Mouse (Mus musculus) urinary bladder, adult 2 months (tissue): ENCODE results near the gene Acot5. TPM values are rescaled to one million over a fixed set of nuclear protein-coding genes. Genes with fewer than 3 reads are reported as not detected.

ENCODE experiments used
- polyA plus RNA-seq: library from polyadenylated mRNA; depleted of rRNA; stranded (reverse); fragments of >200 nt; gene quantifications from 2 replicates; pipeline ENCODE4 v1.2.3, GENCODE M21; 2012; rRNA removed

Gene Acot5
- polyA plus RNA-seq, 1 experiment = 0.06 TPM

Other genes with a start within 250 kb of the Acot5 start
- gene Numb, start 147.4 kb upstream of the Acot5 start, polyA plus RNA-seq = 50.7 and 59.7 TPM in 2 replicates
- gene Riox1, start 118.7 kb upstream of the Acot5 start, polyA plus RNA-seq = 8.6 and 9.2 TPM in 2 replicates
- gene Heatr4, start 84.5 kb upstream of the Acot5 start, polyA plus RNA-seq = not detected in 2 replicates
- 13.2 and 13.8 TPM in 2 replicates for gene Acot2, start 81.5 kb upstream of the Acot5 start, polyA plus RNA-seq
- 32.9 and 36.7 TPM in 2 replicates for gene Acot1, start 59.8 kb upstream of the Acot5 start, polyA plus RNA-seq
- 0.72 and 0.74 TPM in 2 replicates for gene Acot4, start 30.9 kb upstream of the Acot5 start, polyA plus RNA-seq
- not detected in 2 replicates for gene Gm49366, start 30.4 kb upstream of the Acot5 start, polyA plus RNA-seq
- not detected in 2 replicates for gene Acot3, start 17.2 kb upstream of the Acot5 start, polyA plus RNA-seq
- gene Acot6, start 31.3 kb downstream of the Acot5 start, polyA plus RNA-seq = 5.2 and 5.6 TPM in 2 replicates
- 7.7 and 10.0 TPM in 2 replicates for gene Dnal1, start 45.0 kb downstream of the Acot5 start, polyA plus RNA-seq
- 0.19 and 0.34 TPM in 2 replicates for gene Pnma1, start 79.2 kb downstream of the Acot5 start, polyA plus RNA-seq
- 11.9 and 16.0 TPM in 2 replicates for gene Elmsan1, start 149.6 kb downstream of the Acot5 start, polyA plus RNA-seq
- 33.6 and 38.6 TPM in 2 replicates for gene Ptgr2, start 215.9 kb downstream of the Acot5 start, polyA plus RNA-seq
- gene Zfp410, start 247.5 kb downstream of the Acot5 start, polyA plus RNA-seq = 35.1 and 40.5 TPM in 2 replicates